Mouse (Mus musculus) neural tube, embryonic 14.5 days (tissue): ENCODE measurements around the gene Ghrhr. TPM values are rescaled to one million over a fixed set of nuclear protein-coding genes. Genes with fewer than 3 reads are reported as not detected.

Experiments used
- ATAC-seq: fragments of 200-750 bp; cut with Nextera tagmentation; 2 replicates; pipeline ENCODE4 v1.8.0; 2017; ENCODE audit warnings: low read depth, mild to moderate bottlenecking, moderate TSS enrichment, moderate library complexity
- H3K27ac ChIP-seq: fragments of 300-500 bp; sonication (generic); 2 replicates; pipeline ENCODE4 v1.5.1; 2014; ENCODE audit warnings: low read depth, mild to moderate bottlenecking, control low read depth, low read length, moderate library complexity, mixed read lengths
- H3K27me3 ChIP-seq: fragments of 300-500 bp; sonication (generic); 2 replicates; pipeline ENCODE4 v1.6.1; 2014; ENCODE audit warnings: low read length; ENCODE audit not compliant: control insufficient read depth, insufficient read depth
- H3K36me3 ChIP-seq: fragments of 300-500 bp; sonication (generic); 2 replicates; pipeline ENCODE4 v1.6.1; 2014; ENCODE audit warnings: low read length, mixed read lengths; ENCODE audit not compliant: control insufficient read depth, insufficient read depth
- H3K4me1 ChIP-seq: fragments of 300-500 bp; sonication (generic); 2 replicates; pipeline ENCODE4 v1.6.1; 2014; ENCODE audit warnings: low read length; ENCODE audit not compliant: control insufficient read depth, insufficient read depth
- H3K4me2 ChIP-seq: fragments of 300-500 bp; sonication (generic); 2 replicates; pipeline ENCODE4 v1.6.1; 2014; ENCODE audit warnings: mild to moderate bottlenecking, low read depth, low read length, control low read depth
- H3K4me3 ChIP-seq: fragments of 300-500 bp; sonication (generic); 2 replicates; pipeline ENCODE4 v1.5.1; 2014; ENCODE audit warnings: low read depth, low read length, control low read depth, mixed read lengths
- H3K9ac ChIP-seq: fragments of 300-500 bp; sonication (generic); replicated peaks from 2 replicates; pipeline ENCODE4 v1.6.1; 2014; ENCODE audit warnings: low read depth, mild to moderate bottlenecking, control low read depth, low read length, mixed read lengths
- H3K9me3 ChIP-seq: fragments of 300-500 bp; sonication (generic); 2 replicates; pipeline ENCODE4 v1.6.1; 2016; ENCODE audit warnings: low read length; ENCODE audit not compliant: control insufficient read depth
- WGBS: fragments of 180-500 bp; shearing (Covaris S2); extraction: QIAGEN DNeasy Blood & Tissue Kit; methylation state at CpG from one replicate; pipeline ENCODE4 v1.1.7; 2014; 5-methylcytosine and 5-hydroxymethylcytosine counted together
- polyA plus RNA-seq: library from polyadenylated mRNA; unstranded; fragments of >200 nt; fragmentation: Nextera tagmentation; extraction: Ambion mirVana; gene quantifications from 2 replicates; pipeline ENCODE4 v1.2.1, GENCODE M21; 2014

Ghrhr gene
- polyA plus RNA-seq, 1 experiment from 2014 or later: not detected

- no peak for ATAC-seq
- H3K36me3 ChIP-seq: no peaks in the 10 kb centered on the region
- H3K27ac ChIP-seq: no peak overlapping the region
- H3K9me3 ChIP-seq: no peaks in the 10 kb centered on the region
- H3K9ac ChIP-seq: no peak overlapping the region
- H3K4me3 ChIP-seq: no peak overlapping the region
- H3K4me1 ChIP-seq: no peaks in the 10 kb centered on the region
- H3K27me3 ChIP-seq: no peaks in the 10 kb centered on the region
- no peak overlapping the region for H3K4me2 ChIP-seq
- 71% methylated on average over 6 of the region's 6 CpGs for WGBS
These were observed 38.0 kb upstream of the Ghrhr start for GRCm38 (mm10) chr6:55338077-55338476.

GRCm38 (mm10) chr6:55338934-55339825 lies 36.9 kb upstream of the Ghrhr start:
- H3K27ac ChIP-seq: no peak overlapping the region
- no peaks in the 10 kb centered on the region for H3K36me3 ChIP-seq
- no peak overlapping the region for H3K4me2 ChIP-seq
- no peak for ATAC-seq
- no peak overlapping the region for H3K9ac ChIP-seq
- WGBS: 83% methylated on average over 9 of the region's 9 CpGs
- H3K4me3 ChIP-seq: no peak overlapping the region
- no peaks in the 10 kb centered on the region for H3K9me3 ChIP-seq
- no peaks in the 10 kb centered on the region for H3K4me1 ChIP-seq
- no peaks in the 10 kb centered on the region for H3K27me3 ChIP-seq

- Histone ChIP-seq H3K9ac (no peak overlapping the region), H3K4me3 (no peak overlapping the region), H3K36me3 (no peaks in the 10 kb centered on the region), H3K27me3 (no peaks in the 10 kb centered on the region), H3K27ac (no peak overlapping the region), H3K9me3 (no peaks in the 10 kb centered on the region), H3K4me1 (no peaks in the 10 kb centered on the region), H3K4me2 (no peak overlapping the region)
- 0 out of 2 replicates have a peak, but pooled peaks have one; percentile 29 for ATAC-seq
- WGBS: 39% methylated on average over 5 of the region's 5 CpGs
These were observed 34.4 kb upstream of the Ghrhr start for GRCm38 (mm10) chr6:55341688-55342087.

- Histone ChIP-seq H3K27me3 (no peaks in the 10 kb centered on the region), H3K9ac (no peak overlapping the region), H3K4me2 (no peak overlapping the region), H3K4me3 (no peak overlapping the region), H3K36me3 (no peaks in the 10 kb centered on the region), H3K27ac (no peak overlapping the region), H3K4me1 (no peaks in the 10 kb centered on the region), H3K9me3 (no peaks in the 10 kb centered on the region)
- 81% methylated on average over 9 of the region's 9 CpGs for WGBS
- peak; percentile 48; the same call in 1 of the 2 replicates for ATAC-seq
These were observed 33.8 kb upstream of the Ghrhr start for GRCm38 (mm10) chr6:55342328-55342727.

- H3K4me1 ChIP-seq: no peaks in the 10 kb centered on the region
- no peaks in the 10 kb centered on the region for H3K27me3 ChIP-seq
- WGBS: 86% methylated on average over 10 of the region's 10 CpGs
- H3K4me3 ChIP-seq: no peak overlapping the region
- ATAC-seq: no peak
- H3K9ac ChIP-seq: no peak overlapping the region
- H3K4me2 ChIP-seq: no peak overlapping the region
- no peaks in the 10 kb centered on the region for H3K36me3 ChIP-seq
- H3K27ac ChIP-seq: no peak overlapping the region
- H3K9me3 ChIP-seq: no peaks in the 10 kb centered on the region
These were observed 32.6 kb upstream of the Ghrhr start for GRCm38 (mm10) chr6:55343446-55343845.

GRCm38 (mm10) chr6:55344291-55345016 lies 31.6 kb upstream of the Ghrhr start:
- 89% methylated on average over 9 of the region's 9 CpGs for WGBS
- Histone ChIP-seq H3K4me3 (no peak overlapping the region), H3K27ac (no peak overlapping the region), H3K27me3 (no peaks in the 10 kb centered on the region), H3K36me3 (no peaks in the 10 kb centered on the region), H3K9ac (no peak overlapping the region), H3K4me2 (no peak overlapping the region), H3K9me3 (no peaks in the 10 kb centered on the region), H3K4me1 (no peaks in the 10 kb centered on the region)
- ATAC-seq: no peak

- Histone ChIP-seq H3K36me3 (no peaks in the 10 kb centered on the region), H3K27ac (no peak overlapping the region), H3K9ac (no peak overlapping the region), H3K4me3 (no peak overlapping the region), H3K27me3 (no peaks in the 10 kb centered on the region), H3K4me1 (no peaks in the 10 kb centered on the region), H3K4me2 (no peak overlapping the region), H3K9me3 (no peaks in the 10 kb centered on the region; the same call in 1 of the 2 replicates)
- WGBS: 88% methylated on average over 10 of the region's 10 CpGs
- ATAC-seq: no peak
These were observed 30.8 kb upstream of the Ghrhr start for GRCm38 (mm10) chr6:55345264-55345663.

- Histone ChIP-seq H3K4me3 (no peak overlapping the region), H3K4me1 (no peaks in the 10 kb centered on the region), H3K27me3 (no peaks in the 10 kb centered on the region), H3K9ac (no peak overlapping the region), H3K27ac (no peak overlapping the region), H3K9me3 (no peaks in the 10 kb centered on the region; the same call in 1 of the 2 replicates), H3K4me2 (no peak overlapping the region), H3K36me3 (no peaks in the 10 kb centered on the region)
- WGBS: 92% methylated on average over 7 of the region's 7 CpGs
- ATAC-seq: no peak
These were observed 29.6 kb upstream of the Ghrhr start for GRCm38 (mm10) chr6:55346491-55346890.
